Mouse (Mus musculus) left cerebral cortex, postnatal 4 days (tissue): ENCODE measurements around the gene Map2k6. TPM values are rescaled to one million over a fixed set of nuclear protein-coding genes. Genes with fewer than 3 reads are reported as not detected.
A peak's percentile ranks its signal among the peaks of the same experiment; 100 is the strongest.

Experiments
- DNase-seq: peaks from one replicate; pipeline ENCODE4 v3.0.0-alpha.2; 2022
- intact Hi-C: fragments of 180-260 bp; cut with DNase I; formaldehyde crosslinking; loops from one replicate; pipeline ENCODE4 v1.15.1; 2025
- total RNA-seq, 2 experiments: library from RNA; stranded (reverse); gene quantifications; 2 replicates each; pipeline ENCODE4 v1.2.3; 2021

Gene Map2k6
- total RNA-seq, 2 experiments from 2014 or later, result 33.0 to 35.7 TPM

- intact Hi-C loops, result no loop called here
- no peak for DNase-seq
Observed at GRCm38 (mm10) chr11:110482176-110482575, 83.3 kb downstream of the Map2k6 start.

GRCm38 (mm10) chr11:110482649-110483048 is 83.7 kb downstream of the Map2k6 start:
- DNase-seq, result no peak
- intact Hi-C loops, result no loop called here

GRCm38 (mm10) chr11:110483165-110483564 is 84.2 kb downstream of the Map2k6 start:
- intact Hi-C loops, result no loop called here
- DNase-seq, result peak; percentile 26

GRCm38 (mm10) chr11:110484426-110484825 is 85.5 kb downstream of the Map2k6 start:
- intact Hi-C loops, result no loop called here
- no peak for DNase-seq

GRCm38 (mm10) chr11:110485081-110485480 is 86.2 kb downstream of the Map2k6 start:
- DNase-seq, result no peak
- intact Hi-C loops, result no loop called here

GRCm38 (mm10) chr11:110487796-110488195 is 88.9 kb downstream of the Map2k6 start:
- DNase-seq, result no peak
- intact Hi-C loops, result no loop called here

- no peak for DNase-seq
- intact Hi-C loops, result no loop called here
Observed at GRCm38 (mm10) chr11:110488301-110488700, 89.4 kb downstream of the Map2k6 start.

GRCm38 (mm10) chr11:110495323-110496060 is 96.6 kb downstream of the Map2k6 start:
- intact Hi-C loops, result loop anchor here (5.0 kb wide), 2 partner anchors 143 to 1037 kb away; no protein-coding TSS in a partner anchor
- no peak for DNase-seq

GRCm38 (mm10) chr11:110496061-110496446 is 97.1 kb downstream of the Map2k6 start:
- intact Hi-C loops, result loop anchor here (5.0 kb wide), 2 partner anchors 144 to 1036 kb away; no protein-coding TSS in a partner anchor
- DNase-seq, result peak; percentile 67

GRCm38 (mm10) chr11:110497743-110498142 is 98.8 kb downstream of the Map2k6 start:
- intact Hi-C loops, result loop anchor here (5.0 kb wide), 2 partner anchors 145 to 1035 kb away; no protein-coding TSS in a partner anchor
- no peak for DNase-seq

GRCm38 (mm10) chr11:110498651-110499213 is 99.8 kb downstream of the Map2k6 start:
- intact Hi-C loops, result loop anchor here (5.0 kb wide), 2 partner anchors 146 to 1034 kb away; no protein-coding TSS in a partner anchor
- no peak for DNase-seq

GRCm38 (mm10) chr11:110502937-110503670 is 104.2 kb downstream of the Map2k6 start:
- DNase-seq, result no peak
- intact Hi-C loops, result no loop called here

GRCm38 (mm10) chr11:110511466-110511865 is 112.5 kb downstream of the Map2k6 start:
- no peak for DNase-seq
- intact Hi-C loops, result no loop called here

GRCm38 (mm10) chr11:110518648-110519047 is 119.7 kb downstream of the Map2k6 start:
- intact Hi-C loops, result no loop called here
- no peak for DNase-seq

GRCm38 (mm10) chr11:110522906-110523305 is 124.0 kb downstream of the Map2k6 start:
- DNase-seq, result no peak
- intact Hi-C loops, result no loop called here

GRCm38 (mm10) chr11:110526156-110526555 is 127.2 kb downstream of the Map2k6 start:
- DNase-seq, result no peak
- intact Hi-C loops, result no loop called here

GRCm38 (mm10) chr11:110531087-110531486 is 132.2 kb downstream of the Map2k6 start:
- no peak for DNase-seq
- intact Hi-C loops, result loop anchor here (10.0 kb wide), 2 partner anchors 914 to 994 kb away; no protein-coding TSS in a partner anchor

- intact Hi-C loops, result loop anchor here (10.0 kb wide), 2 partner anchors 910 to 990 kb away; no protein-coding TSS in a partner anchor
- DNase-seq, result no peak
Observed at GRCm38 (mm10) chr11:110534856-110535255, 135.9 kb downstream of the Map2k6 start.

- intact Hi-C loops, result loop anchor here (10.0 kb wide), 2 partner anchors 908 to 988 kb away; no protein-coding TSS in a partner anchor
- DNase-seq, result no peak
Observed at GRCm38 (mm10) chr11:110536533-110536932, 137.6 kb downstream of the Map2k6 start.

GRCm38 (mm10) chr11:110537602-110538001 is 138.7 kb downstream of the Map2k6 start:
- DNase-seq, result peak; percentile 64
- intact Hi-C loops, result loop anchor here (10.0 kb wide), 2 partner anchors 907 to 987 kb away; no protein-coding TSS in a partner anchor

GRCm38 (mm10) chr11:110538206-110538605 is 139.3 kb downstream of the Map2k6 start:
- intact Hi-C loops, result loop anchor here (10.0 kb wide), 2 partner anchors 907 to 987 kb away; no protein-coding TSS in a partner anchor
- DNase-seq, result no peak
